Mouse (Mus musculus) cerebellum, adult 9-11 months (tissue): ENCODE results near the gene Napsa.

Experiments used
- DNase-seq: peaks from one replicate; pipeline ENCODE4 v3.0.0; 2022

Napsa gene

GRCm38 (mm10) chr7:44538756-44539624, 33.2 kb upstream of the Napsa start:
- DNase-seq: peak; percentile 42

- DNase-seq: peak; percentile 14
These were observed 29.6 kb upstream of the Napsa start for GRCm38 (mm10) chr7:44542555-44542954.

- no peak for DNase-seq
These were observed 29.1 kb upstream of the Napsa start for GRCm38 (mm10) chr7:44543071-44543470.

- no peak for DNase-seq
These were observed 25.9 kb upstream of the Napsa start for GRCm38 (mm10) chr7:44546274-44546673.

- no peak for DNase-seq
These were observed 25.1 kb upstream of the Napsa start for GRCm38 (mm10) chr7:44547041-44547440.

GRCm38 (mm10) chr7:44547725-44548124, 24.5 kb upstream of the Napsa start:
- peak; percentile 57 for DNase-seq

GRCm38 (mm10) chr7:44548497-44549087, 23.6 kb upstream of the Napsa start, which contains the start of gene Pold1:
TSS of gene Pold1 (minus strand) at chr7:44548849.
- peak; percentile 99 for DNase-seq

- peak; percentile 69 for DNase-seq
These were observed 22.4 kb upstream of the Napsa start for GRCm38 (mm10) chr7:44549621-44550408.

- DNase-seq: peak; percentile 54
These were observed 21.8 kb upstream of the Napsa start for GRCm38 (mm10) chr7:44550409-44550678.

GRCm38 (mm10) chr7:44551301-44551700, 20.9 kb upstream of the Napsa start:
- peak; percentile 49 for DNase-seq

GRCm38 (mm10) chr7:44551731-44552130, 20.4 kb upstream of the Napsa start:
- peak; percentile 68 for DNase-seq

GRCm38 (mm10) chr7:44552141-44552908, 19.9 kb upstream of the Napsa start:
- peak; percentile 45 for DNase-seq

GRCm38 (mm10) chr7:44553196-44553764, 18.9 kb upstream of the Napsa start:
- peak; percentile 73 for DNase-seq

GRCm38 (mm10) chr7:44553826-44554225, 18.4 kb upstream of the Napsa start, which contains the start of gene Nr1h2:
TSS of gene Nr1h2 (minus strand) at chr7:44553951.
- peak; percentile 93 for DNase-seq

- no peak for DNase-seq
These were observed 14.6 kb upstream of the Napsa start for GRCm38 (mm10) chr7:44557629-44558028.

GRCm38 (mm10) chr7:44560435-44561400, 11.5 kb upstream of the Napsa start:
- DNase-seq: peak; percentile 78

- no peak for DNase-seq
These were observed 8.9 kb upstream of the Napsa start for GRCm38 (mm10) chr7:44563284-44563683.

GRCm38 (mm10) chr7:44564486-44564885, 7.7 kb upstream of the Napsa start:
- DNase-seq: no peak

GRCm38 (mm10) chr7:44565414-44565813, 6.8 kb upstream of the Napsa start:
- no peak for DNase-seq

GRCm38 (mm10) chr7:44568803-44569202, 3.4 kb upstream of the Napsa start:
- DNase-seq: no peak

- no peak for DNase-seq
These were observed 1.2 kb upstream of the Napsa start for GRCm38 (mm10) chr7:44570989-44571388.
